Mouse (Mus musculus) hindbrain, embryonic 13.5 days (tissue): ENCODE data around the gene Prss8. TPM values are rescaled to one million over a fixed set of nuclear protein-coding genes. Genes with fewer than 3 reads are reported as not detected.
"Not testable (repeated sequence)": the region's sequence is repeated elsewhere in the genome, so short reads cannot be mapped to it uniquely, and the experiment has no call there.

ENCODE experiments used
- ATAC-seq: fragments of 200-750 bp; cut with Nextera tagmentation; 2 replicates; pipeline ENCODE4 v1.8.0; 2017; ENCODE audit warnings: moderate TSS enrichment; ENCODE audit not compliant: low FRiP score
- H3K27ac ChIP-seq: fragments of 300-500 bp; sonication (generic); 2 replicates; pipeline ENCODE4 v1.5.1; 2015; ENCODE audit warnings: inconsistent platforms, mild to moderate bottlenecking, moderate library complexity
- H3K27me3 ChIP-seq: fragments of 300-500 bp; sonication (generic); 2 replicates; pipeline ENCODE4 v1.6.1; 2015; ENCODE audit warnings: mild to moderate bottlenecking, inconsistent platforms
- H3K36me3 ChIP-seq: fragments of 300-500 bp; sonication (generic); 2 replicates; pipeline ENCODE4 v1.6.1; 2015; ENCODE audit warnings: mild to moderate bottlenecking, inconsistent platforms
- H3K4me1 ChIP-seq: fragments of 300-500 bp; sonication (generic); replicated peaks from 2 replicates; pipeline ENCODE4 v1.6.1; 2015; ENCODE audit warnings: inconsistent platforms
- H3K4me2 ChIP-seq: fragments of 300-500 bp; sonication (generic); 2 replicates; pipeline ENCODE4 v1.6.1; 2015; ENCODE audit warnings: inconsistent platforms, mild to moderate bottlenecking, moderate library complexity
- H3K4me3 ChIP-seq: fragments of 300-500 bp; sonication (generic); 2 replicates; pipeline ENCODE4 v1.5.1; 2015; ENCODE audit warnings: mild to moderate bottlenecking, inconsistent platforms
- H3K9ac ChIP-seq: fragments of 300-500 bp; sonication (generic); 2 replicates; pipeline ENCODE4 v1.6.1; 2015; ENCODE audit warnings: mild to moderate bottlenecking, inconsistent platforms
- H3K9me3 ChIP-seq: fragments of 300-500 bp; sonication (generic); 2 replicates; pipeline ENCODE4 v1.6.1; 2016; ENCODE audit warnings: inconsistent platforms
- WGBS: fragments of 180-500 bp; shearing (Covaris S2); methylation state at CpG from one replicate; pipeline ENCODE4 v1.1.7; 2015; 5-methylcytosine and 5-hydroxymethylcytosine counted together
- polyA plus RNA-seq: library from polyadenylated mRNA; unstranded; fragments of >200 nt; fragmentation: Nextera tagmentation; extraction: Ambion mirVana; gene quantifications from 2 replicates; pipeline ENCODE4 v1.2.1, GENCODE M21; 2015

Gene Prss8
- polyA plus RNA-seq, 1 experiment from 2014 or later, result 0.26 TPM

DNA sequence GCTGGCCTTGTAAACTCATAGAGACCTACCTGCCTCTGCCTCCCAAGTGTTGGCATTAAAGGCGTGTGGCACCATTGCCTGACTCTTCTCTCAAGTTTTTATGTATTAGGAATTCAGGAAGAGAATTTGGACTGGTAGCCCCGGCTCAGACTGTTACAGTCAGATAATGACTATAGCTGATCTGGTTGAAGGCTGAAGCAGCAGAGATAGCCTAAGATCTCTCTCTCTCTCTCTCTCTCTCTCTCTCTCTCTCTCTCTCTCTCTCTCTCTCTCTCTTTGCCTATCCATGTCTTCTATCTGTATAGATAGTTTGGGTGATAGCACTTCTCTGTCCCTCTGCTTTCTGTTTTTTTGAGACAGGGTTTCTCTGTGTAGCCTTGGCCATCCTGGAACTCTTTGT is 28.1 kb downstream of the Prss8 start:
- Histone ChIP-seq H3K9ac (no peak overlapping the region), H3K9me3 (no peaks in the 10 kb centered on the region), H3K27ac (no peak overlapping the region), H3K4me2 (no peak overlapping the region), H3K4me1 (peaks cover 17% of the 10 kb centered on the region), H3K27me3 (peaks cover 2% of the 10 kb centered on the region; the same call in 1 of the 2 replicates), H3K36me3 (peaks cover 15% of the 10 kb centered on the region), H3K4me3 (no peak overlapping the region)
- ATAC-seq, result no peak
- WGBS, result 84% methylated on average over 2 of the region's 2 CpGs

DNA sequence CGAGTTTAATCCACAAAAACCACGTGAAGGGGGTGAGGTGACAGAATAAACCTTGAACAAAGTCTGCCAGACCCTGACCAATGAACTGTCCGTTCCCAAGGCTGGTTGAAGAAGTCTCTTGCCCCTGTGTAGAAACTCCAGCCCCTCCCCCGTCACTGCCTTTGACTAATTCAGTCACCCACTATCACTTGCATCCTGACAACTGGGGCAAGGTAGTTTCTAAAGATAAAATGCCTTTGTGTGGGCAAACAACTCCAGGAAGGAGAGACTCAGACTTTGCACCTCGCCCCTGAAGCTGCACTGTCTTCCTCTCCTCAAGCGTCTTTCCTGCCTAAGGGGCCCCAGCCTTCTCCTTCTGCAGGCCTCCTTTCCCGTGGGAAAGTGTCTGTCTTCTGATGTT is 29.9 kb downstream of the Prss8 start:
- H3K9ac ChIP-seq, result no peak overlapping the region
- H3K9me3 ChIP-seq, result no peaks in the 10 kb centered on the region
- H3K27ac ChIP-seq, result no peak overlapping the region
- H3K4me3 ChIP-seq, result no peak overlapping the region
- H3K4me2 ChIP-seq, result no peak overlapping the region
- 48% methylated on average over 7 of the region's 7 CpGs for WGBS
- no peak for ATAC-seq
- H3K4me1 ChIP-seq, result peaks cover 12% of the 10 kb centered on the region
- peaks cover 2% of the 10 kb centered on the region; the same call in 1 of the 2 replicates for H3K27me3 ChIP-seq
- H3K36me3 ChIP-seq, result no peaks in the 10 kb centered on the region

DNA sequence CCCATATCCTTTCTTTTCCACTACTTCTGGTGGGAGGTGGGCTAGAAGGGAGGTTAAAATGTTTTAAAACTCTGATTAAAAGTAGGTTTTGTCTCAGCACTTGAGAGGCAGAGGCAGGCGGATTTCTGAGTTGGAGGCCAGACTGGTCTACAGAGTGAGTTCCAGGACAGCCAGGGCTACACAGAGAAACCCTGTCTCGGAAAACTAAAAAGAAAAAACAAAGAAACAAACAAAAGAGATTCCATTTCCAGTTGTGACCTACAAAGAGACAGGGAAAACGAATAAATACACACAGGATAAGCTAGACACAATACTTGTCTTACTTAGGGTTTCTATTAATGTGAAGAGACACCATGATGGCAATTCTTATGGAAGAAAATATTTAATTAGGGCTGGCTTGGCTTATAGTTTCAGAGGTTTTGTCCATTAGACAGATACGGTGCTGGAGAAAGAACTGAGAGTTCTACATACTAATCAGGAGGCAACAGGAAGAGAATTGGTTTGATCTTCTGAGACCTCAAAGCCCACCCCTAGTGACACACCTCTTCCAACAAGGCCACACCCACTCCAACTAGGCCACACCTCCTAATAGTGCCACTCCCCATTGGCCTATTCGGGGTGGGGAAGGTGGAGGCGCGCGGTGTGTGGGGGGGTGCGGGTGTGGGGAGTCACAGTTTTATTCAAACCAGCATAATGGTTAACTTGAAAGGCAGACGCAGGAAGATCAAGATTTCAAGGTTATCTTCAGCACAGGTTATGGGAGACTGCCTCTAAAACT is 31.5 kb downstream of the Prss8 start:
- ATAC-seq, result no peak
- no peaks in the 10 kb centered on the region for H3K9me3 ChIP-seq
- 40% methylated on average over 10 of the region's 10 CpGs for WGBS
- H3K36me3 ChIP-seq, result peaks cover under 1% of the 10 kb centered on the region
- H3K27me3 ChIP-seq, result peaks cover 2% of the 10 kb centered on the region; the same call in 1 of the 2 replicates
- H3K4me2 ChIP-seq, result no peak overlapping the region
- no peak overlapping the region for H3K9ac ChIP-seq
- no peak overlapping the region for H3K4me3 ChIP-seq
- no peak overlapping the region for H3K27ac ChIP-seq
- peaks cover 14% of the 10 kb centered on the region for H3K4me1 ChIP-seq

DNA sequence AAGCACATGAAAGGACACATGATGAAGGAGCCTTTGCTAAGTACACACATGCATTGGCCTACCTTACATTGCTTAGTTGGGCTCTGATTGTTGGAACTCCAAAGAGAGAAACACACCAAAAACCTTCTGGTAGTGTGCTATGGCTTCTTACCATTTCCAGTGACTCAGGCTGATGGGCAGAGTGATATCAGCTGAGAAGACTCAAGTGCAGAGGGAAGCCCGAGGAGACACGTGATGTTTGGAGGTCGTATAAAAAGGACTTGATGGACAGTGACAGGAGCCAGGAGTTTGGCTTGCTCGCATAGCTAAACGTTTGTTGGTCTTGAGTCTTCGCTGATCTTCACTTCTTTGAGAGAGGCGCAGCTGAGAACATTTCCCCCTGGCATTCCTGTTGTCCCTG is 32.4 kb downstream of the Prss8 start:
- peaks cover 9% of the 10 kb centered on the region for H3K36me3 ChIP-seq
- no peaks in the 10 kb centered on the region for H3K9me3 ChIP-seq
- no peak overlapping the region for H3K9ac ChIP-seq
- H3K4me2 ChIP-seq, result no peak overlapping the region
- 91% methylated on average over 7 of the region's 7 CpGs for WGBS
- H3K27me3 ChIP-seq, result peaks cover 2% of the 10 kb centered on the region; the same call in 1 of the 2 replicates
- H3K4me3 ChIP-seq, result no peak overlapping the region
- ATAC-seq, result no peak
- peaks cover 14% of the 10 kb centered on the region for H3K4me1 ChIP-seq
- H3K27ac ChIP-seq, result no peak overlapping the region

DNA sequence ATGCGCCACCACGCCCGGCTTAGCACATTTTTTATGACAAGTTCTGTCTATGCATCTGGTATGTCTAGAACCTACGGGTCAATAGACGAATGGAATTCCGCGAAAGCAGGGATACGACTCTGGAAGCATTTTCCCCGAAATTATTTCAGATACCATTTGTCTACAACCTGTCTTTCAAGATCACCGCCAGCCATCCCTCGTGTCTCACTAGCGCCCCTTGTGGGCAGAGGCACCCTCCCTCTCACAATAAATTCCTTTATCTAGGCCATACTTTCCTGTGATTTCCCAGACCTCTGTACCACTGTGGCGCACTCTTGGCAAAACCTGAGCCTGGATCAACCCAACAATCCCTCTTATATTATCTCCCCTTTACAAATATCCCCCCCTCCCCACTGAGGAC is 33.5 kb downstream of the Prss8 start:
- Histone ChIP-seq H3K4me1 (peaks cover 14% of the 10 kb centered on the region), H3K4me2 (no peak overlapping the region), H3K27me3 (peaks cover 2% of the 10 kb centered on the region; the same call in 1 of the 2 replicates), H3K9me3 (no peaks in the 10 kb centered on the region), H3K27ac (no peak overlapping the region), H3K9ac (no peak overlapping the region), H3K4me3 (no peak overlapping the region), H3K36me3 (peaks cover 12% of the 10 kb centered on the region)
- no peak for ATAC-seq
- WGBS, result 67% methylated on average over 13 of the region's 13 CpGs

DNA sequence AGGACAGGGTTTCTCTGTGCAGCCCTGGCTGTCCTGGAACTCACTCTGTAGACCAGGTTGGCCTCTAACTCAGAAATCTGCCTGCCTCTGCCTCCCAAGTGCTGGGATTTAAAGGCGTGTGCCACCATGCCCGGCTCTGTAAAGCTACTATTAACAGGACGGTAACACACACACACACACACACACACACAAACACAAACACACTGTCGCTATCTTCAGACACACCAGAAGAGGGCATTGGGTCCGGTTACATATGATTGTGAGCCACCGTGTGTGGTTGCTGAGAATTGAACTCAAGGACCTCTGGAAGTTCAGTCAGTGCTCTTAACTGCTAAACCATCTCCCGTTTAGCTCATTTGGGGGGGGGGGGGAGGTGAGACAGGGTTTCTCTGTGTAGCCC is 34.0 kb downstream of the Prss8 start:
- ATAC-seq, H3K9me3 ChIP-seq, H3K9ac ChIP-seq, H3K27me3 ChIP-seq: not testable (repeated sequence)
- 68% methylated on average over 7 of the region's 7 CpGs for WGBS
- Histone ChIP-seq H3K36me3 (peaks cover 15% of the 10 kb centered on the region), H3K4me3 (peak overlapping the region; percentile 62; the same call in 1 of the 2 replicates), H3K27ac (peak overlapping the region; percentile 48; the same call in 1 of the 2 replicates), H3K4me2 (peak overlapping the region; percentile 79; the same call in 1 of the 2 replicates), H3K4me1 (peaks cover 14% of the 10 kb centered on the region)

DNA sequence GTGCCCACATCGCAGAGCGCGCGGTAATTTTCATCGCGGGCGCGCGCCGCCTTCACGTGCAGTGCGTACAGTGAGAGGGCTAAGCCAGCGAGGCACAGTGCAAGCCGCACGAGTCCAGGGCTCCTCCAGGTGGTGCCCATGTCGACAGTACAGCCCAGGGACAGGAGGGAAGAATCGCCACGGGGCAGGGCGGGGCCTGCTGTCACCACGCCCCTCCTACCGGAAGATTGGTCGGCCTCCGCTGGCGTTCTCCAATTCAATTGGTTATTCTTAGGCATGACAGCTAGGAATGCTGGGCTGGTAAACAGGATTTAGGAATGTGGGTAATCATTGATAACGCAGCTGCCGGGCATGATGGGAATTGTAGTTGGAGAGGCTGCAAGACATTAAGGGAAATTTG is 34.5 kb downstream of the Prss8 start, which contains the start of the genes Gm21974 and Vkorc1:
TSS of gene Gm21974 (minus strand) at position 13 of the 400 bp plus-strand sequence.
TSS of gene Vkorc1 (minus strand) at position 176 of the 400 bp plus-strand sequence.
- Histone ChIP-seq H3K9ac (peak within 1 kb of the TSS; percentile 78), H3K36me3 (peaks cover 19% of the 10 kb centered on the region), H3K4me1 (peaks cover 14% of the 10 kb centered on the region), H3K9me3 (no peaks in the 10 kb centered on the region), H3K27me3 (peaks cover 2% of the 10 kb centered on the region; the same call in 1 of the 2 replicates), H3K27ac (peak within 1 kb of the TSS; percentile 82), H3K4me2 (peak within 1 kb of the TSS; percentile 79), H3K4me3 (peak within 1 kb of the TSS; percentile 62)
- peak; percentile 99 for ATAC-seq
- under 1% methylated on average over 26 of the region's 26 CpGs for WGBS

DNA sequence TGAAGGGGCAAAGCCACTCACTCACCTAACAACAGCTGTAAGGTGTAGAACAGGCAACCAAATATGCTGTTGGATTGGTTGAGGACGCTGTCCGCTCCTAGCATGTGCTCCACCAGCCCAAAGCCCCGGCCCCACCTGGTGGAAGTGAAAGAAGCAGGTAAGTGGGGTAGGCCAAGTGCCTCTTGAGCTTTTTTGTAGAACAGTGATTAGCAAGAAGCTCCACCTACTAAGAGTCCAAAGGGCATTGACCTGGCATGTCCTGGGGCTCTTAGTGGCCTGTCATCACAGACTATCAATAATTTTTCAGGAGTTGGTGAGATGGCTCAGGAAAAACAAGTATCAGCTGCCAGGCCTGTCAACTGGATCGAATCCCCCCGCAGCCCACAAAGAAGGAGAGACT is 35.4 kb downstream of the Prss8 start:
- Histone ChIP-seq H3K9ac (peak overlapping the region; percentile 78), H3K27ac (no peak overlapping the region; the same call in 1 of the 2 replicates), H3K36me3 (peaks cover 28% of the 10 kb centered on the region), H3K4me3 (peak overlapping the region; percentile 62), H3K4me1 (peaks cover 14% of the 10 kb centered on the region), H3K27me3 (peaks cover 1% of the 10 kb centered on the region; the same call in 1 of the 2 replicates), H3K4me2 (peak overlapping the region; percentile 79), H3K9me3 (no peaks in the 10 kb centered on the region)
- 88% methylated on average over 5 of the region's 5 CpGs for WGBS
- no peak for ATAC-seq

DNA sequence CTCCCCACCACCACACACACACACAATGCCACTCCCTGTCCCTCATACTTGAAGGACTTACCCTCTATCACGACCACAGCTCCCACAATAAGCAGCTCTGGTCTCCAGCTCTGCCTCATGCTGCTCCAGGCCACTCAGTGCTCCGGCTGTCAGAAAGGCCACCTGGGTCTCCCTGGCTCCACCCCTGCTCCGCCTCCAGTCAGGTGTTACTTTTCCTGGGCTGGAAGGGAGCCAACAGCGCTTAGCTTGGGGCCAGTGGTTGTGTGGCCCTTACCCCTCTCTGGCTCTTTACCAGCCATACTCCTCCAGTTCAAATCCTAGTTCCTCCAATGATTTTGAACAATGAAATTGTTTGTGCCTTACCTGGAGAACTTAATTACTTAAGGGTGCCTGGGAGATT is 39.1 kb downstream of the Prss8 start, which contains the start of gene Prss53:
TSS of gene Prss53 (minus strand) at position 173 of the 400 bp plus-strand sequence.
- H3K4me1 ChIP-seq, result peaks cover 14% of the 10 kb centered on the region
- no peak for ATAC-seq
- no peaks in the 10 kb centered on the region for H3K27me3 ChIP-seq
- no peak within 1 kb of the TSS for H3K4me2 ChIP-seq
- peaks cover 64% of the 10 kb centered on the region for H3K36me3 ChIP-seq
- 0 out of 2 replicates have a peak within 1 kb of the TSS, but pooled peaks have one; percentile 8 for H3K9ac ChIP-seq
- no peaks in the 10 kb centered on the region for H3K9me3 ChIP-seq
- no peak within 1 kb of the TSS for H3K4me3 ChIP-seq
- H3K27ac ChIP-seq, result no peak within 1 kb of the TSS
- WGBS, result 39% methylated on average over 4 of the region's 4 CpGs

DNA sequence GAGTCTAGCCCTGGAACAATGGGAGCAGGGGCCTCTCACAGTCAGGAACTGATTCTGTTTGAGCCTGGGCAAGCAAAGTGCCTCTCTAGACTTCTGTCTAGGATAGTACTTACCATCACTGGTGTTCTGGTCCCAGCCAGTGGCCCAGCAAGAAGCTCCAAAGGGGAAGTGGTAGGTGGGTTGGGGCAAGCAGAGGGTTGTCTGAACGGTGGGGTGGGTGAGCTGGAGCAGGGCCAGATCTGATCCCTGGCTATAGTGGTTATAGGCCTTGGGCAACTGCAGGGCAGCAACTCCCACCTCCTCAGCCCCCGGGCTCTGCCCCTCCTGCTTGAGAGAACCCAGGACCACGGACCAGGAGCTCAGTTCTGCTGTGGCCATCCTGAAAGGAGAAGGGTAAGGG is 41.1 kb downstream of the Prss8 start:
- peaks cover 84% of the 10 kb centered on the region for H3K36me3 ChIP-seq
- no peak for ATAC-seq
- no peak overlapping the region for H3K27ac ChIP-seq
- no peak overlapping the region for H3K4me3 ChIP-seq
- H3K4me2 ChIP-seq, result no peak overlapping the region
- WGBS, result 79% methylated on average over 3 of the region's 3 CpGs
- no peaks in the 10 kb centered on the region for H3K27me3 ChIP-seq
- H3K9ac ChIP-seq, result no peak overlapping the region
- H3K9me3 ChIP-seq, result no peaks in the 10 kb centered on the region
- peaks cover 19% of the 10 kb centered on the region for H3K4me1 ChIP-seq

DNA sequence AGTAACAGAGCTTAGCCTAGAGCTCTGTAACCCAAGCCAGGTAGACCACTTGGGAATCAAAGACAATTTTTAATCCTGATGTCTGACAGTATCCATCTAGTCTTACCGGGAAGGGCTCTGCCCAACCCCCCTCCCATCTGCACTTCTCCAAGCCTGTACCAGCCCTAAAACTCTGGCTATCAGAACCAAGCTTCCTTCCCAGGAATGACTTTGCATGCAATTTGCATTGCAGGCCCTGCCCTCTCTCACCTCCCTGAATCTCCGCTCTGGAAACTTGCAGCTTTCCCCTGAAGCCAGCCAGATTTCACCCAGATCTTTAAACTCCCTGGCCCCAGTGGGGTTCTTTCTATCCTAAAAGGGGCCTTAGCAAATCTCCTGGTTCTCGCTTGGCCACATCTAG is 42.1 kb downstream of the Prss8 start:
- no peak overlapping the region for H3K4me3 ChIP-seq
- H3K4me1 ChIP-seq, result peaks cover 29% of the 10 kb centered on the region
- H3K27me3 ChIP-seq, result no peaks in the 10 kb centered on the region
- H3K27ac ChIP-seq, result no peak overlapping the region
- H3K4me2 ChIP-seq, result no peak overlapping the region
- WGBS, result 81% methylated on average over 3 of the region's 3 CpGs
- H3K9ac ChIP-seq, result no peak overlapping the region
- no peaks in the 10 kb centered on the region for H3K9me3 ChIP-seq
- ATAC-seq, result no peak
- H3K36me3 ChIP-seq, result peaks cover 88% of the 10 kb centered on the region

DNA sequence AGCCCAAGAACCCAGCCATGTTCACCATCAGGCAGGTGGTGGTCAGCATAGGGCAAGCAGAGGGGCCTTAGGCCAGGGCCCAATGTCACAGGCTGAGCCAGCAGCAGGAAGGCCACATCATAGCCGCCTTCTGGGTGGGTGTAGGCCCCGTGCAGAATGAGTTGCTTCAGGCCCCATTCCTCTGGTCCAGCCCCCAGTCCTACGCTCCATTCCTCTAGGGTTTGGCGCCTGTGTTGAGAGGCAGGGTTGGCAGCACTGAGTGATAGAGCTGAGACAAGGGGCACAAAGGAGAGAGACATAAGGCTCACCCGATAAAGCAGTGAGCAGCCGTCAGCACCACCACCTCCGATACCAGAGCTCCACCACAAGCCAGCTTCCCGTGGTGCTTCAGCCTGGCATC is 42.7 kb downstream of the Prss8 start:
- no peaks in the 10 kb centered on the region for H3K27me3 ChIP-seq
- H3K4me1 ChIP-seq, result peaks cover 35% of the 10 kb centered on the region
- H3K27ac ChIP-seq, result no peak overlapping the region
- H3K4me2 ChIP-seq, result no peak overlapping the region
- no peaks in the 10 kb centered on the region for H3K9me3 ChIP-seq
- no peak overlapping the region for H3K9ac ChIP-seq
- H3K36me3 ChIP-seq, result peaks cover 89% of the 10 kb centered on the region
- no peak overlapping the region for H3K4me3 ChIP-seq
- WGBS, result 87% methylated on average over 8 of the region's 8 CpGs
- ATAC-seq, result no peak
